Mouse (Mus musculus) layer of hippocampus, adult 2 months (tissue): ENCODE measurements at regions not wholly inside any gene's neighbourhood (a gene's known extent, or its start where the extent isn't known, plus 50 kb on each side); places are given as distances from the start of the nearest gene placed in this dataset.
"Not testable (repeated sequence)": the region's sequence is repeated elsewhere in the genome, so short reads cannot be mapped to it uniquely, and the experiment has no call there.

Experiments used
- DNase-seq, 2 experiments: peaks; one replicate each; pipeline ENCODE4 v3.0.0; 2022; ENCODE audit warnings: low spot score in 2 of 2
- H3K27ac ChIP-seq: fragments of 200-600 bp; 2 replicates; pipeline ENCODE4 v1.8.1; 2022
- H3K4me3 ChIP-seq: fragments of 200-600 bp; 2 replicates; pipeline ENCODE4 v1.8.1; 2022; ENCODE audit warnings: mild to moderate bottlenecking
- CTCF ChIP-seq: fragments of 200-600 bp; conservative IDR thresholded peaks from 2 replicates; pipeline ENCODE4 v1.8.1; 2022; ENCODE audit warnings: antibody characterized with exemption, mild to moderate bottlenecking, moderate library complexity

DNA sequence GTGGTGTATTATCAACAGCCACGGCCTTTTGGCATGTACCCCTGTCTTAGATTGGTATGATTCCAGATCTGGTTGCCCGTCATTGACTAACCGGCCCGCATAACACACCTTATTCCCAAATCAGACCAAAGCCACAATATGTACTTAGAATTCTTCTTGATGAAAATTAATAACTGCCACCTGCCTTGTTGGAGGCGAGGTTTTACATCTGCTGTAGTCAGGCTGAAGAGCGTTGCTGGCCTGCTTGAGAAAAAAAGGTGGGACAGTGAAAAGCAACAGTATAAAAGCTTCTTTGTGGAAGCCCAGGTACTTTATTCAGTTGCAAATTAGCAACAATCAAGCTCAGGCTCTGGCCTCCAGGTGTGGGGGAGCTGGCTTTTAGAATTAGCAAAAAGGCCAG, 223.6 kb upstream of the Car8 start:
- not testable (repeated sequence) for H3K4me3 ChIP-seq, H3K27ac ChIP-seq, DNase-seq

DNA sequence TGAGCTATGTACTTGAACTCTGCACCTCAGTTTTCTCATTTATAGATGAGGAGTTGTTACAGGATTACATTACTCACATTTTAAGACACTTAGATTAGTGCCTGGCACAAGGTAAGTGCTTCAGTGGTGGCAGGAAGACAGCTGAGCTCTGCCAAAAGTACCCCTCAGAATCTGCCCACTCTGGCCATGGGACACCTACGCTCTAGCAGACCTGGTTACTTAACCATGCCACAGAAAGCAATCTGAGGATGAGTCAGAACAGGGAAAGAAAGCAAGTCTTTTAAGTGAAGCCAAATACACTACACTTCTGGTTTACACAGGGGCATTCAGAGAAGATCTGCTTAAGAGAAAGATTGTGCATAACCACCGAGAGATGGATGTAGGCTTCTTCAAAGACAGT, 215.5 kb upstream of the Car8 start:
- TF ChIP-seq CTCF, result no peak
- Histone ChIP-seq H3K27ac (no peak overlapping the region), H3K4me3 (no peak overlapping the region)
- no peak for DNase-seq

GRCm38 (mm10) chr4:8432393-8432792, 193.6 kb upstream of the Car8 start:
- peak; percentile 92 for TF ChIP-seq CTCF
- H3K4me3 ChIP-seq, result no peak overlapping the region
- no peak overlapping the region for H3K27ac ChIP-seq
- DNase-seq, result peak; percentile 15 to 47

DNA sequence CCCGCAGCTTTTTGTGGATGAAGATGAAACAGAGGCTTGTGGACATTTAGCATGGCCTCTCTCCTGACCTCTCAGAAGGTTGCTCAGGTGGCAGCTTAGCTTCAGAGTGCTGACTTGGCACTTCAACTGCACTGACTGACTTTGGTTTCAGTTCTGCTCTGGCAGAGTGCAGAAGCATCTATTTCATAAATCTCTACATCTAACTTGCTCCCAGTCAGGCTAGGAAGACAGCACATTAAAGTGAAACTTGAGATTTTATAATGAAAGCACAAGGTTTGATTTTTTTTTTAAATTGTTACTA, 192.1 kb upstream of the Car8 start:
- Histone ChIP-seq H3K4me3 (no peak overlapping the region), H3K27ac (no peak overlapping the region)
- no peak for TF ChIP-seq CTCF
- no peak for DNase-seq

DNA sequence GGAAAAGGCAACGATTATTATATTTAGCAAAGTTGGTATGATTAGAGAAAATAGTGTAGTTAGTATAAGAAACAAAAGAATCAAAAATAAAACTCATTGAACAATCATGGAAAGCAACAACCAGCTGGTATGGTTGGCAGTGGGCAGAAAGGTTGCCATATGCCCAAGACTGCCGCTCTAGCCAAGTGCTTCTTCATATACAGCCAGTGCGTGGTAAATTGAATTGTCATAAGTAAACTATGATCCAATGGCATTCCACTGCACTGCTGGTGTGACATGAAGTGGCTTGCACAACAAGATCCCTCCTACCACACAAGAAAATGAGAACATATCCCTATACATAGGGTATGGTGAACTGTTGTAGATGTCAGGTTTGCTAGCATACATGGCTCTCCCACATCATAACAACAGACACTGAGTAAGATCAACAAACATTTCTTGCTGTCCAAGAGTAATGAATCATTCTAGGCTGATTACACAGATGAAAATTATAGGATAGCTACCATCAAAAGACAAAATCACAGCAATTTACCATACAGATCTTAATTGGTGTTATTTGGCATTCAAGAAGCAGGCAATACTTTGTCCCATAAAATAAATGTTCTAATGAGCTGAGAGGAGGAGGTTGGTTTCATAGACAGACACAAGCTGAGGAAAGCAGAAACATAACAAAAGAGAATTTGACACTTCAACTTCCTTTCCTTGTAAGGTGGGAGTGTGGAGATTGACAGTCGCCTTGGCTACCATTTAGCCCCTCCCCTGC, 191.6 kb upstream of the Car8 start:
- no peak for TF ChIP-seq CTCF
- no peak overlapping the region for H3K4me3 ChIP-seq
- H3K27ac ChIP-seq, result no peak overlapping the region
- DNase-seq, result no peak

GRCm38 (mm10) chr4:8429771-8430170, 190.9 kb upstream of the Car8 start:
- DNase-seq, result no peak
- no peak overlapping the region for H3K27ac ChIP-seq
- no peak for TF ChIP-seq CTCF
- H3K4me3 ChIP-seq, result no peak overlapping the region

DNA sequence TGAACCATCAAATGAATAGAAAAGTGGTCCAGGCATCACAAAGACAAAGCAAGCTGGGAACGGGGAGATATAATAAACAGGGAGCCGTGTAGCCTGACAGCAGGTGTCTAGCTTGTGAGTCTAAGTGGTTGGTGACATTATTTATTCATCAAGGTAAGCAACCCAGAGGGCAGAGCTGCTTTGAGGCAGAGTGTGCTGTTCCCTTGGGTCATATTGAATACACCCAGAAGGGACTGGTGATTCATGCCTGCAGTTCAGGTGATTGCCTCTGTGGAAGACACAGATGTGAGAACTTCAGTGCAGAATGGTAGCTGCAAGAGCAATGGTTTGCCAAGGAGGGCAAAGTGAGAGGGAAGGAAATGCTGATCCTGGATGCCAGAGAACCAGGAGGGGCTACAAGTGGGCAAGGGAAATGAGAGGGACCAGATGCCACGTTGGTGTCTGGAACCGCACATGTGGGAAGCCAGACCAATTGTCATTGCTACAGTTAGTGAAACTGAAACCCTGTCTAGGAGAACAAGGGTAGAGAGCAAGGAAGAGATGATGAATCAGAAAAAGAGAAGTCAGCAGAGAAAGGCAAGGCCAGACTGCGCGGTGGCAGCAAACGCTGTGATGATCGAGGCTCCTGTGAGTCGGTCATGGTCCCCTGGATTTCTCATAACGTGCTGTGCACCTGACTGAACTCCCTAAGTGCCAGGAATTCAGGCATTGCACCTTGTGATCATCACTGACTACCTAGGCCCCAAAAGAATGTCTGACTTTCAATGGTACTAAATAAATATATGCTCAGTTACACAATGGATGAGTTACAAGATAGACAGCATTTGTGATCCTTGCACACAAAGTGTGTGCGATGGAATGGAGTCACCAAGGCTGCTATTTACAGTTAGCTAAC, 190.0 kb upstream of the Car8 start:
- Histone ChIP-seq H3K27ac (no peak overlapping the region), H3K4me3 (no peak overlapping the region)
- DNase-seq, result no peak
- no peak for TF ChIP-seq CTCF

- no peak overlapping the region for H3K4me3 ChIP-seq
- DNase-seq, result no peak
- no peak for TF ChIP-seq CTCF
Observed at GRCm38 (mm10) chr4:8427812-8428211, 189.0 kb upstream of the Car8 start.

GRCm38 (mm10) chr4:8423392-8424045, 184.7 kb upstream of the Car8 start:
- Histone ChIP-seq H3K4me3 (no peak overlapping the region), H3K27ac (no peak overlapping the region)
- no peak for TF ChIP-seq CTCF
- no peak for DNase-seq

More at GRCm38 (mm10) chr4:8427812-8428211, 189.0 kb upstream of the Car8 start:
- H3K27ac ChIP-seq, result no peak overlapping the region

DNA sequence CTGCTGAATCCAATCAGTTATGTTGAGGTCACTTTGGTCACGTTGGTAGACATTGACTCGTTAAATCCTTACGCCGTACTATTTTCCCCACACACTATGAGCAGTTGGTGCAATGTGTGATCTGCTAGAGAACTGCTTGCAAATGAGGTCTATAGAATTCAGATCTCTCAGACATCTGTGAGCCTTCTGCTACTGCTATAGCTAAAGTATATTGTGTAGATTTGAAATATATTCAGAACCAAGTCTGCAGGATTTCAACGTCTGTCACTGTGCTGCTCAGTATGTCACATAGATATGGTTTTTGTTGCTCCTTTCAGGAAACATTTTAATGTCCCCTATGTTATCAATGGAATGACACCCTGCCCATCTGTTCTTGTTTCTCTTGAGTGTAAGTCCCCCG, 182.4 kb upstream of the Car8 start:
- peak in 1 of 2 experiments; percentile 13 for DNase-seq
- no peak for TF ChIP-seq CTCF
- H3K4me3 ChIP-seq, result no peak overlapping the region
- H3K27ac ChIP-seq, result no peak overlapping the region

DNA sequence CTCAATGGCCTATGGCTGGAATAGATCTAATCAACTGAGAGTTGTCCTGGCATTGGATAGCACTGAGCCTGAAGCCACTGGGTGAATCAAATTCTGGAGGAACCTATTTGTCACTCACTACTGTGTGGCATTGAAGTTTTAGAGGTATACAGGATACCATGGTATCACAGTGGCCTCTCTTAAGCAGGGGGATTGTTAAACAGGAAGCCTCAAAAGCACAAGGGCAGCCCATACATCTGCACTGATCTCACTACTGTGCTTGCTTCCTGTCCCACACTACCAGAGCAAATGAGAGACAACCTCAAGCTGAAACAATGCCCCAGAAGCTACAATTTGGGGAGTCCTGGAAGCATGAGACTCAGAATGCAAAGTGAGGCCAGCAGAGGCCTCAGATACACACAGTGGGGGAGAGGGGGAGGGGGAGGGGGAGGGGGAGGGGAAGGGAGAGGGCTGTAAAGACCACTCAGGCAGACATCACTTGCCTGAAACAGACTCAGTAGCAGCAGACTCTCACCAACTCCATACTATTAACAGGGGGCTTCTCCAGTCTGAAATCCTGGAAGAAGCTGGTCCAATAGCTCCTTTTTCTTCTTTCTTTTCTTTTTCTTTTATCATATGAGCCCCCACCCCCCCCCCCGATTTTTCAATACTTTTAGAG, 179.7 kb upstream of the Car8 start:
- H3K4me3 ChIP-seq, result no peak overlapping the region
- TF ChIP-seq CTCF, result no peak
- H3K27ac ChIP-seq, result no peak overlapping the region
- DNase-seq, result no peak

GRCm38 (mm10) chr4:8417821-8418220, 179.0 kb upstream of the Car8 start:
- H3K27ac ChIP-seq, result no peak overlapping the region
- no peak for DNase-seq
- no peak for TF ChIP-seq CTCF
- no peak overlapping the region for H3K4me3 ChIP-seq

- no peak overlapping the region for H3K27ac ChIP-seq
- TF ChIP-seq CTCF, result no peak
- no peak overlapping the region for H3K4me3 ChIP-seq
- no peak for DNase-seq
Observed at GRCm38 (mm10) chr4:8413307-8413706, 174.5 kb upstream of the Car8 start.
